ENCODE assay signal across 8 mouse cellular contexts in the genomic region with DNA sequence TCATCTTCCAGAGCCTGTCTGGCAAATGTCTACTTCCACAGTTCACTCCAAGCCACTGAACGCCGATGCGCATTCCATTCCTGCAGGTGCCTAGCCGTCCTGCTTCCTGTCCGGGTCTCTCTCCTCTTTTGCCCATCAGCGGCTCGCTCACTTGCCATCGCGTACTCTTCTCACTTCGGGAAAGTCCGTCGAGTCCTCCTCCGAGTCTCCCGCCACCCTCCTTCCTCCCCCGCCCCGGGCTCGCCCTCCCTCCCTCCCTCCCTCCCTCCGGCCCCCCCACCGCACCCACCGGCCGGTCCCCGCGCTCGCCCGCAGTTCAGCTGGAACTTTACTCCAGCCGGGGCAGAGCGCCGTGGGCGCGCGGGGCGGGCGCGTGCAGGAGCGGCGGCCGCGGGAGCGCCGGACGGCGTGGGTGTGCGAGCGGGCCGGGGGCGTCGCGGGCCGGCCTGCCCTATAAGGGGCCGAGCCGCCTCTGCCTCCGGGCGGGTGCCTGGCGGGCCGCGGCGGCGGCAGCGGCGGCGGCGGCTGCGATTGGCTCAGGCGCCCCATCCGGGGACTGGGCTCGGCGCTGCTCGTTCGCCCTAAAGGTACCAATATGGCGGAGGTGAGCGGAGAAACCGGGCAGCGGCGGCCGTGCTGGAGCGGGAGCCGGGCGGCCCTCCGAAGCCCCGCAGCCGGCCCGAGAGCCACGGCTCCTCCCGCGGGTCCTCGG. TPM values are rescaled to one million over a fixed set of nuclear protein-coding genes. Genes with fewer than 3 reads are reported as not detected.
A peak's percentile ranks its signal among the peaks of the same experiment; 100 is the strongest.
DNase-seq lines count a peak whose midpoint lies in the region; ATAC-seq lines count a peak whose summit lies in the region.

No protein-coding gene starts in this region.

- peaks cover 6% of the 10 kb centered on the region for H3K4me1 ChIP-seq in lung, embryonic 16.5 days (replicated peaks; ENCODE audit: control insufficient read depth, insufficient read depth, low read length)

- peak overlapping the region; percentile 98 for H3K9ac ChIP-seq in lung, embryonic 16.5 days (ENCODE audit: low read length)

- peak; percentile 65 to 80 for ATAC-seq in hematopoietic stem cell, adult 5-6 weeks (replicated peaks in 1 of 2; ENCODE audit: insufficient read depth in 1 of 2, low FRiP score in 2 of 2, low TSS enrichment in 1 of 2, low read depth in 1 of 2, poor library complexity in 2 of 2, severe bottlenecking in 2 of 2)
- peak; percentile 96 for ATAC-seq in lung, embryonic 16.5 days (ENCODE audit: low read depth)

- H3K4me3 ChIP-seq in lung, embryonic 16.5 days (ENCODE audit: low read length): peak overlapping the region; percentile 92

- 0% methylated on average over 42 of the region's 86 CpGs for WGBS in lung, embryonic 16.5 days

- H3K4me2 ChIP-seq in lung, embryonic 16.5 days (ENCODE audit: low read depth, low read length): peak overlapping the region; percentile 90

- H3K27ac ChIP-seq in lung, embryonic 16.5 days (ENCODE audit: low read length): peak overlapping the region; percentile 98

- H3K36me3 ChIP-seq in lung, embryonic 16.5 days (ENCODE audit: control insufficient read depth, insufficient read depth, low read length): no peaks in the 10 kb centered on the region; the same call in 1 of the 2 replicates

- H3K27me3 ChIP-seq in lung, embryonic 16.5 days (ENCODE audit: control insufficient read depth, insufficient read depth, low read depth, low read length): no peaks in the 10 kb centered on the region; the same call in none of the 2 replicates

- DNase-seq in MN1 (ENCODE audit: low spot score): peak; percentile 94
- peak; percentile 81 for DNase-seq in cerebellum, adult 8-10 months
- DNase-seq in forelimb bud, embryonic 11.5 days (ENCODE audit: low read depth, low spot score): peak; percentile 71
- peak; percentile 79 for DNase-seq in layer of hippocampus, adult 9-11 months
- peak; percentile 83 for DNase-seq in ovary, postnatal 10 days (ENCODE audit: low spot score)
- DNase-seq in thymus, postnatal 0 days (ENCODE audit: low spot score): peak; percentile 87

- no peaks in the 10 kb centered on the region for H3K9me3 ChIP-seq in lung, embryonic 16.5 days (ENCODE audit: control insufficient read depth, low read length)

RNA-seq across cellular contexts. Expression of a gene that starts 5.1 kb away (rescaled TPM):
- total RNA-seq in hematopoietic stem cell, adult 5-6 weeks (2017): 65.0 and 80.4 TPM in 2 replicates
- polyA plus RNA-seq in lung, embryonic 16.5 days (2015; fragmentation: Nextera tagmentation; extraction: Ambion mirVana): 19.0 and 21.3 TPM in 2 replicates
- 14.2 and 15.2 TPM in 2 replicates for polyA plus RNA-seq in thymus, postnatal 0 days (2015; fragmentation: Nextera tagmentation; extraction: Ambion mirVana)

Comparison
In these comparisons a context has a peak if more than half of its experiments do, and no peak if none do; other contexts are left out.
1. Peak in every context shown above with its lines: DNase-seq, ATAC-seq, H3K4me3 ChIP-seq and H3K27ac ChIP-seq.